Mouse (Mus musculus) heart, embryonic 14.5 days (tissue): ENCODE results near the gene Cma2. TPM values are rescaled to one million over a fixed set of nuclear protein-coding genes. Genes with fewer than 3 reads are reported as not detected.
"Not testable (repeated sequence)": the region's sequence is repeated elsewhere in the genome, so short reads cannot be mapped to it uniquely, and the experiment has no call there.

Source experiments
- ATAC-seq: fragments of 200-750 bp; cut with Nextera tagmentation; 2 replicates; pipeline ENCODE4 v1.8.0; 2017; ENCODE audit warnings: low read depth, moderate TSS enrichment; ENCODE audit not compliant: insufficient number of reproducible peaks, insufficient read depth, low FRiP score
- H3K27ac ChIP-seq, 2 experiments: fragments of 200-500 bp in 1 of 2; fragments of 300-500 bp in 1 of 2; sonication (generic) in 1 of 2; replicated peaks in 1 of 2; 2 replicates each; pipeline ENCODE4 v1.5.1; 2012 to 2014; ENCODE audit warnings: low read depth in 2 of 2, low read length in 2 of 2, control low read depth in 1 of 2, mild to moderate bottlenecking in 1 of 2, mixed read lengths in 1 of 2; ENCODE audit not compliant: control insufficient read depth in 1 of 2, insufficient read depth in 1 of 2
- H3K27me3 ChIP-seq: fragments of 300-500 bp; sonication (generic); 2 replicates; pipeline ENCODE4 v1.6.1; 2014; ENCODE audit warnings: mild to moderate bottlenecking, low read length, control low read depth; ENCODE audit not compliant: control insufficient read depth, insufficient read depth
- H3K36me3 ChIP-seq: fragments of 300-500 bp; sonication (generic); 2 replicates; pipeline ENCODE4 v1.6.1; 2014; ENCODE audit warnings: mild to moderate bottlenecking, control low read depth, low read length, mixed read lengths; ENCODE audit not compliant: control insufficient read depth, insufficient read depth
- H3K4me1 ChIP-seq, 2 experiments: fragments of 200-500 bp in 1 of 2; fragments of 300-500 bp in 1 of 2; sonication (generic) in 1 of 2; 2 replicates each; pipeline ENCODE4 v1.6.1; 2012 to 2014; ENCODE audit warnings: low read length in 2 of 2, control low read depth in 1 of 2, mixed read lengths in 1 of 2; ENCODE audit not compliant: control insufficient read depth in 2 of 2, insufficient read depth in 2 of 2
- H3K4me2 ChIP-seq: fragments of 300-500 bp; sonication (generic); 2 replicates; pipeline ENCODE4 v1.6.1; 2014; ENCODE audit warnings: mild to moderate bottlenecking, low read length
- H3K4me3 ChIP-seq, 2 experiments: fragments of 200-500 bp in 1 of 2; fragments of 300-500 bp in 1 of 2; sonication (generic) in 1 of 2; 2 replicates each; pipeline ENCODE4 v1.5.1; 2012 to 2014; ENCODE audit warnings: low read length in 2 of 2, mild to moderate bottlenecking in 2 of 2, control low read depth in 1 of 2, low read depth in 1 of 2, moderate library complexity in 1 of 2; ENCODE audit not compliant: control insufficient read depth in 1 of 2, insufficient read depth in 1 of 2
- H3K9ac ChIP-seq: fragments of 300-500 bp; sonication (generic); 2 replicates; pipeline ENCODE4 v1.6.1; 2014; ENCODE audit warnings: mild to moderate bottlenecking, low read length
- H3K9me3 ChIP-seq: fragments of 300-500 bp; sonication (generic); 2 replicates; pipeline ENCODE4 v1.6.1; 2016; ENCODE audit warnings: low read length, control low read depth; ENCODE audit not compliant: control insufficient read depth
- WGBS: fragments of 180-500 bp; shearing (Covaris S2); extraction: QIAGEN DNeasy Blood & Tissue Kit; methylation state at CpG from one replicate; pipeline ENCODE4 v1.1.7; 2014; 5-methylcytosine and 5-hydroxymethylcytosine counted together
- polyA plus RNA-seq: library from polyadenylated mRNA; unstranded; fragments of >200 nt; fragmentation: Nextera tagmentation; extraction: Ambion mirVana; gene quantifications from 2 replicates; pipeline ENCODE4 v1.2.1, GENCODE M21; 2014

The Cma2 gene
- polyA plus RNA-seq, 1 experiment from 2014 or later, result not detected

DNA sequence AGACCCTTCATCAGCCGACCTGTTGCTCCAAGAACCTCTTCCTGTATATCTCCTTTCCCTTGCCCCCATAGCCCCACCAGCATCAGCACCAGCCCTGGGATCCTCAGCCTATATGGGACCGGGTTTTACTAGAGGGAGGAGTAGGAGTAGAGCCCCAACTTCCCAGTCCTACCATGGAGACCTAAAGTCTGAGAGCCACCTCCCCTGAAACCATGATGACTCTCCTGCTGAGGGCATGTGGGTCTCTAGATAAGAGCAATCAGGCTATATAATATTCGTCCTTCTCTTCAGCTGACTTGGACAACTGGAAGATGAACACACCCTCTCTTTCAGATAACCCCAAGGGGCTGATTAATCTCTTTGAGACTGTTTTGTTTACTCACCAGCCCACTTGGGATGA, 36.7 kb downstream of the Cma2 start:
- not testable (repeated sequence) for H3K36me3 ChIP-seq, ATAC-seq, H3K4me3 ChIP-seq, H3K4me1 ChIP-seq, H3K27me3 ChIP-seq, H3K9me3 ChIP-seq, H3K9ac ChIP-seq, H3K27ac ChIP-seq, H3K4me2 ChIP-seq
- 67% methylated on average over 1 of the region's 3 CpGs for WGBS

DNA sequence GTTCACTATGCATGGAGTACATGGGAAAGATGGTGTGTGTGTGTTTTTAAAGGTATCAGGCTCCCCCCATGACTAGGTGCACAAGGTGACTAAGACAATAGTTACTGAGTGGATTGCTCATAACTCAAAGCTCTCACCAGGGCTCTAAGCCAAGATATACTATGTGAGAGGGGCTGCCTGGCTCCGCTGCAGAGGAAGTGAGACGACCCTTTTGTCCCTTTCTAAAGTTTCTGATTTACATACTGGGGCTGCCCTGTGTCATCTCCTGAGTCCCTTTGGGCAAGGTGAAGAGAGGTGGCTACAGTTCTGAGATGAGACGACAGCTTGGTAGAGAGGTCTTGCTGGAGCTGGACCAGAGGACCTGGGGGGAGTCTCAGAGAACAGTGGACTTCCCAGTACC, 62.4 kb downstream of the Cma2 start:
- ATAC-seq, result no peak
- 53% methylated on average over 3 of the region's 3 CpGs for WGBS

GRCm38 (mm10) chr14:56013924-56014323, 63.1 kb downstream of the Cma2 start:
- Histone ChIP-seq H3K4me2 (no peak overlapping the region), H3K9me3 (no peaks in the 10 kb centered on the region), H3K4me1 (no peaks in the 10 kb centered on the region; a peak in 1 of 4 replicates), H3K27ac (no peak overlapping the region), H3K27me3 (no peaks in the 10 kb centered on the region), H3K36me3 (no peaks in the 10 kb centered on the region), H3K4me3 (no peak overlapping the region), H3K9ac (no peak overlapping the region)
- 83% methylated on average over 2 of the region's 2 CpGs for WGBS
- no peak for ATAC-seq

More for the DNA sequence above, 62.4 kb downstream of the Cma2 start:
- Histone ChIP-seq H3K4me3 (no peak overlapping the region), H3K27ac (no peak overlapping the region), H3K27me3 (no peaks in the 10 kb centered on the region), H3K9ac (no peak overlapping the region), H3K36me3 (no peaks in the 10 kb centered on the region), H3K4me2 (no peak overlapping the region), H3K9me3 (no peaks in the 10 kb centered on the region), H3K4me1 (no peaks in the 10 kb centered on the region; a peak in 1 of 4 replicates)

DNA sequence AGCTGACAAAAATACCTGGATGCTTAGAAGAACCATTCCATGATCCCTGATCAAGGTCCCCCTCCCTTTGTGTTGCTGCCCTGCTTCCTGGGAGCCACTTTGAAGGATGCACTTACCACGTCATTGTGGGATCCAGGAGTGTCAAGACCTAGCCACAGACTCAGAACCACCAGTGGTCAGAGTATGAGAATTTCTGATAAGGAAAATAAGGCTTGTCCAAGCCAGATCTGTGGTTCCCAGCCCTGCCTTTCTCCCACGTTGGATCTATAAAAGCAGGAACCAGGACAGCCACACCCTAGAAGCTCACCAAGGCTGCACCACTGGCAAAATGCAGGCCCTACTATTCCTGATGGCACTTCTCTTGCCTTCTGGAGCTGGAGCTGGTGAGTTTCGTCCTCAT, 66.9 kb downstream of the Cma2 start, which contains the start of gene Mcpt1:
TSS of gene Mcpt1 (plus strand) at position 301 of the 400 bp plus-strand sequence.
- H3K4me3 ChIP-seq, H3K27ac ChIP-seq, ATAC-seq, H3K9me3 ChIP-seq, H3K36me3 ChIP-seq, H3K9ac ChIP-seq, H3K27me3 ChIP-seq, H3K4me2 ChIP-seq, H3K4me1 ChIP-seq: not testable (repeated sequence)
- WGBS, result 63% methylated on average over 3 of the region's 3 CpGs

- no peak for ATAC-seq
- no peaks in the 10 kb centered on the region for H3K27me3 ChIP-seq
- H3K9me3 ChIP-seq, result no peaks in the 10 kb centered on the region
- 54% methylated on average over 1 of the region's 1 CpGs for WGBS
- H3K9ac ChIP-seq, result no peak overlapping the region
- H3K4me1 ChIP-seq, result no peaks in the 10 kb centered on the region
- no peak overlapping the region for H3K4me3 ChIP-seq
- no peak overlapping the region for H3K27ac ChIP-seq
- H3K36me3 ChIP-seq, result no peaks in the 10 kb centered on the region
- no peak overlapping the region for H3K4me2 ChIP-seq
Observed at GRCm38 (mm10) chr14:56019446-56019845, 68.7 kb downstream of the Cma2 start.

- H3K9me3 ChIP-seq, H3K4me3 ChIP-seq, H3K27ac ChIP-seq, H3K4me1 ChIP-seq, H3K9ac ChIP-seq, H3K27me3 ChIP-seq, ATAC-seq, H3K4me2 ChIP-seq, H3K36me3 ChIP-seq: not testable (repeated sequence)
- WGBS, result 58% methylated on average over 3 of the region's 4 CpGs
Observed at GRCm38 (mm10) chr14:56021305-56021704, 70.5 kb downstream of the Cma2 start.

Other genes with a start within 250 kb of the Cma2 start
- gene Tgm1, start 237.1 kb upstream of the Cma2 start, polyA plus RNA-seq, result 0.13 and 0.14 TPM in 2 replicates
- gene Rabggta, start 228.7 kb upstream of the Cma2 start, polyA plus RNA-seq, result 20.1 and 20.5 TPM in 2 replicates
- gene Dhrs1, start 205.3 kb upstream of the Cma2 start, polyA plus RNA-seq, result 59.8 and 70.6 TPM in 2 replicates
- 21.3 and 25.2 TPM in 2 replicates for gene Nop9, start 205.3 kb upstream of the Cma2 start, polyA plus RNA-seq
- gene Cideb, start 192.5 kb upstream of the Cma2 start, polyA plus RNA-seq, result 1.5 and 1.6 TPM in 2 replicates
- gene Ltb4r2, start 189.6 kb upstream of the Cma2 start, polyA plus RNA-seq, result 0.24 and 0.27 TPM in 2 replicates
- 0.28 and 0.62 TPM in 2 replicates for gene Ltb4r1, start 185.0 kb upstream of the Cma2 start, polyA plus RNA-seq
- gene Adcy4, start 166.9 kb upstream of the Cma2 start, polyA plus RNA-seq, result 14.8 and 17.7 TPM in 2 replicates
- gene Ripk3, start 162.1 kb upstream of the Cma2 start, polyA plus RNA-seq, result 13.6 and 16.1 TPM in 2 replicates
- gene Nfatc4, start 127.8 kb upstream of the Cma2 start, polyA plus RNA-seq, result 7.6 and 11.0 TPM in 2 replicates
- gene Nynrin, start 97.0 kb upstream of the Cma2 start, polyA plus RNA-seq, result 11.0 and 12.4 TPM in 2 replicates
- gene Cbln3, start 66.6 kb upstream of the Cma2 start, polyA plus RNA-seq, result 0.24 and 0.61 TPM in 2 replicates
- gene Khnyn, start 66.0 kb upstream of the Cma2 start, polyA plus RNA-seq, result 5.7 and 6.1 TPM in 2 replicates
- 51.6 and 52.1 TPM in 2 replicates for gene Sdr39u1, start 50.7 kb upstream of the Cma2 start, polyA plus RNA-seq
- gene Cma1, start 6.3 kb upstream of the Cma2 start, polyA plus RNA-seq, result 2.6 and 3.5 TPM in 2 replicates
- not detected in 2 replicates for gene Mcpt1, start 67.0 kb downstream of the Cma2 start, polyA plus RNA-seq
- gene Mcpt9, start 79.5 kb downstream of the Cma2 start, polyA plus RNA-seq, result not detected in 2 replicates
- gene Mcpt2, start 91.1 kb downstream of the Cma2 start, polyA plus RNA-seq, result not detected in 2 replicates
- gene Mcpt4, start 111.3 kb downstream of the Cma2 start, polyA plus RNA-seq, result 0.49 and 0.90 TPM in 2 replicates
- 0.42 and 0.50 TPM in 2 replicates for gene Mcpt8, start 134.3 kb downstream of the Cma2 start, polyA plus RNA-seq
- gene Ctsg, start 151.6 kb downstream of the Cma2 start, polyA plus RNA-seq, result 0.40 and 0.41 TPM in 2 replicates
- gene Gzme, start 169.6 kb downstream of the Cma2 start, polyA plus RNA-seq, result not detected in 2 replicates
- not detected in 2 replicates for gene Gzmd, start 181.6 kb downstream of the Cma2 start, polyA plus RNA-seq
- not detected in 2 replicates for gene Gzmg, start 208.6 kb downstream of the Cma2 start, polyA plus RNA-seq
- not detected in 2 replicates for gene Gzmn, start 223.6 kb downstream of the Cma2 start, polyA plus RNA-seq